Mouse (Mus musculus) thymus, adult 2 months (tissue): Measurements from ENCODE around the gene Sars.

Source experiments
- CTCF ChIP-seq: fragments of 200-500 bp; IDR thresholded peaks from 2 replicates; pipeline ENCODE4 v1.5.1; 2012; ENCODE audit warnings: mild to moderate bottlenecking, control low read depth, low read length, moderate library complexity, borderline replicate concordance; ENCODE audit not compliant: control insufficient read depth, poor library complexity, insufficient read depth; ENCODE audit errors: extremely low read depth
- POLR2A ChIP-seq: fragments of 200-500 bp; IDR thresholded peaks from 2 replicates; pipeline ENCODE4 v1.6.1; 2012; ENCODE audit warnings: mild to moderate bottlenecking, low read length, control low read depth, moderate library complexity; ENCODE audit not compliant: control insufficient read depth, poor library complexity, insufficient read depth; ENCODE audit errors: extremely low read depth

DNA sequence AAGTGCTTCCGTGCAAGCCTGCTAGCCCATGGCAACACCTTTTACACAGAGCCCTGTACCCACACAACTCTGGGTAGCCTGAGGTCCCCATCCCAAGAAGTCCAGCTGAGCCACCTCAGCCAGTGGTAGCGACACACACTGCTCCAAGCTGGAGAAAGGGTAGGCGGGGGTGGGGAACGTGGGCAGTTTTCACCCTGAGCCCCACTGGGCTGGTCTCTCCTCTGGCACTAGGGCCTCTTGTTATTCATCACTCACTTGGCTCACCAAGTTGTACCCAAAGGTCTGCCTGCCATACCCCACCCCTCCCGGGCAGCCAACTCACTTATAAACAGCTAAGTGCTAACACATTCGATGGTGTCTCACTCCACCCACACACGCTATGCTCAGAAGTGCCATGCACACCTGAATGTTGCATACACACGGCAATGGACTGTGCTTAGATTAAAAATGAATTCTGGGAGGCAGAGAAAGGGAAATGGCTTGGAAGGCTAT, 36.4 kb downstream of the Sars start:
- TF ChIP-seq CTCF (no peak), POLR2A (no peak)
